Mouse (Mus musculus): ENCODE results near the gene Oprd1.

Gene Oprd1

DNA sequence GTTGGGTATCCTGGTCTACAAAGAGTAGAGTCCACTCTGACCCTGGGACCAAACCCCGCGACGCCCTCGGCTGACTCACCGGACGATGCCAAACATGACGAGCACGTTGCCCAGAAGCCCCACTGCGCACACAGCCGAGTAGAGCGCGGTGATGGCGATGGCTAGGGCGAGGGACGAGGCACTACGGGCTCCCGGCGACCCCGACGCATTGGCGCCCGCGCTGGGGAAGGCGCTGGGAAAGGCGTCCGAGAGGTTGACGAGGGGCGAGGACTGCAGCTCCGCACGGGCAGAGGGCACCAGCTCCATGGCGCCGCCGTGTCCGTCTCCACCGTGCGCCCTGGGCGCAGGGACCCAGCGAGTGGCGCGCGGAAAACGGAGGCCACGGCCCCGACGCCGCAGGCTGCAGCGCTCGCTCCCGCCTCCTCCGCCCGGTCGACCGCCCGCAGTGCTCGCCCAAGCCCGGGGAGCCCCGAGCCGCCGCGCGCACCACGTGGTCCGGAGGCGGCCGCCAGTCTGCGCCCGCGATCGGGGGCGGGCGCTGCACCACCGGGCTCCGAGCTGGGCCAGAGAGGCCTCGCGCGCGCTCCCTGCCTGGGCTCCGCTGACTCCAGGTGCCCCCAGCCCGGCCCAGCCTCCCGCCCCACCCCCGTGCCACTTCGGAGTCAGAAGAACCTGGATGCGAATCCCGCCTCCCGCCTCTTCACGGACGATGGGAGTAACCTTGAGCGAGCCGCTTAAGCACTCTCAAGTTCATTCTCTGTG, at the start of gene Oprd1:
Oprd1 (minus strand) TSS at position 407 of the 762 bp plus-strand sequence.
- DNase-seq: no peak

DNA sequence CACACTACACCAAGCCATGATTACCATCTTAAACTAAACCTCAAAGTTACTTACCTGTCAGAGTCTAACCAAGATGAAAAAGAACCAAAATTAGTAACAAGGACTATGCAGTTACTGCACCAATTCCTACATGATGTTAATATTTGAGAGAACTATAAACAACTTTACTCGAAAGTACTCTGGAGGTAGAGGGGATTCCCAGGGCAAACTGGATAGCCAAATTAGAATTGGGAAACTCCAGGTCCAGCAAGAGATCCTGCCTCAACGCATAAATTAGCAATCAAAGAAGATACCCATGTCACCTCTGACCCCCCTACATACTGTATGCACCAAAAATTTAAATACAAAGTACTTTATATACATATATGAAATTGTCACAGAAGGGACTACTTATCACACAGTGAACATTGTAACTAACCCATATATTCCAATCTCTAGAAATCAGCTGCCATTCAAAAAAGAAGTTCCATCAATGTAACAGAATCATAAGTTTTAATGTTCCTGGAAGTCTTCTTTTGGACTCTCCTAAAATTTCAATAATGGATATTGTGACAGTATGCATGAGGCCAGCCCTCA, 43.6 kb upstream of the Oprd1 start:
- DNase-seq: no peak

DNA sequence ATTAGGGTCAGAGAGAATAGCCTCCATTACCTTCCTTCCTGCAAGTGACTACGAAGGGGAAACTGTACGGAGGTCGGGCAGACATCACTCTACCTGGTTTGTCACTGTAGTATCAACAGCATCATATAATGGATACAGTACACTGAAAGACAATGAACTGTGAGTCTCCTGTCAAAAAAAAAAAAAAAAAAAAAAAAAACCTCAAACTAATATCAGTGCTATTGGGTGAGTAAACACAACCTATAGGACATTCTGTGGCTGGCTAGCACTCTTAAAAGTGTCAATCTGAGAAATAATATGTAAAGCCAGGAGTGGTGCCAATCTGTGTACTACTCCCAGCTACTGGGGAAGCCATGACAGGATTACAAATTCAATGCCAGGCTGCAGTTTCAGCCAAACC, 38.9 kb upstream of the Oprd1 start:
- no peak for DNase-seq

- DNase-seq: no peak
These were observed 37.7 kb upstream of the Oprd1 start for GRCm38 (mm10) chr4:132181721-132182658.

GRCm38 (mm10) chr4:132180710-132181109, 36.4 kb upstream of the Oprd1 start:
- DNase-seq: peak; percentile 48 to 65

GRCm38 (mm10) chr4:132178630-132179059, 34.4 kb upstream of the Oprd1 start:
- peak; percentile 50 to 74 for DNase-seq

- no peak for DNase-seq
These were observed 32.2 kb upstream of the Oprd1 start for GRCm38 (mm10) chr4:132176474-132176873.

GRCm38 (mm10) chr4:132170891-132171290, 26.6 kb upstream of the Oprd1 start:
- no peak for DNase-seq

DNA sequence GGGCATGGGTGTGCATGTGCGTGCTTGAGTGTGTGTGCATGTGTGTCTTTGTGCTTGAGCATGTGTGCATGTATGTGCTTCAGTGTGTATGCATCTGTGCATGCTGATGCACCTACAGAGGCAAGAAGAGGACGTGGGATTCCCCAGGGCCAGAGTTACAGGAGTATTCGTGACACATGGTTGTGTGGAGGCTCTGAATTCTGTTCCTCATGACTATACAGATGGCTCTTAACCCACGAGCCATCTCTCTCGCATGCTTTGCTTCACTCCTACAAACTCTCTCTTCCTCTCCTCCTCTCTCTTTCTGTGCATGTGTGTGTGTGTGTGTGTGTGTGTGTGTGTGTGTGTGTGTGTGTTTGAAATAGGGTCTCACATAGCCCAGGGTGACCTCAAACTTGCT, 25.5 kb upstream of the Oprd1 start:
- DNase-seq: no peak

DNA sequence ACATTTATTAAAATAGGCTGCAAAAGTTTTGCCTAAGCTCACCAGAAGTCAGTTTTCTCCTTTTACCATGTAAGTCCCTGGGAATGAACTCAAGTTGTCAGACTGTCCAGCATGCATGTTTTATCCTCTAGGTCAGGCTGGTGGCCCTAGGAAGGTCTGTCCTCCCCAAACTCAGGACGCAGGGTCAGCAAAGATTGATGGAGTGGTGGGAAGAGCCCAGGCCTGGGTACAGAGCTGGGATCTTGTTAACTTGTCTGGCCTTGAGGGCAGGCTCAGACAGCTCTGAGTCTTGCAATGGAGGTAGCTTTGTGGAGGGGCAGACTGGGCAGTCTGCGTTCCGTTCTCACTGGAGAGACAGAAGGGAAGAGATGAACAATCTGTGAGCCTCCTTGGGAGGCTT, 25.0 kb upstream of the Oprd1 start:
- DNase-seq: no peak

DNA sequence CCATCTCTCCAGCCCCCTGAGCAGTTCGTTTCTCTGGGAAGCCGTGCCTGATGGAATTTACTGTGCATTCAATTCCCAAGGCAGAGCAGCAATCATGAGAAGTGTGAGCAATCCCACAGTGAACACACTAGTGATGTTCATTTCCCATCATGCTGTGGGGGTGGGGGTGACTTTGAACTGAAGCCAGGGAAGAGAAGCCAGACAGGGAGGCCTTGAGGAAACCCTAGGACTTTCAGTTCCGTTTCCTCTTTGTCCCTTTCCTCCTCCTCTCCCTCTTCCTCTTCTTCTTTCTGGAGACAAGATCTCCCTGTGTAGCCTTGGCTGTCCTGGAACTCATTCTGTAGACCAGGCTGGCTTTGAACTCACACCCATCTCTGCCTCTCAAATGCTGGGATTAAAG, 23.1 kb upstream of the Oprd1 start:
- DNase-seq: no peak

DNA sequence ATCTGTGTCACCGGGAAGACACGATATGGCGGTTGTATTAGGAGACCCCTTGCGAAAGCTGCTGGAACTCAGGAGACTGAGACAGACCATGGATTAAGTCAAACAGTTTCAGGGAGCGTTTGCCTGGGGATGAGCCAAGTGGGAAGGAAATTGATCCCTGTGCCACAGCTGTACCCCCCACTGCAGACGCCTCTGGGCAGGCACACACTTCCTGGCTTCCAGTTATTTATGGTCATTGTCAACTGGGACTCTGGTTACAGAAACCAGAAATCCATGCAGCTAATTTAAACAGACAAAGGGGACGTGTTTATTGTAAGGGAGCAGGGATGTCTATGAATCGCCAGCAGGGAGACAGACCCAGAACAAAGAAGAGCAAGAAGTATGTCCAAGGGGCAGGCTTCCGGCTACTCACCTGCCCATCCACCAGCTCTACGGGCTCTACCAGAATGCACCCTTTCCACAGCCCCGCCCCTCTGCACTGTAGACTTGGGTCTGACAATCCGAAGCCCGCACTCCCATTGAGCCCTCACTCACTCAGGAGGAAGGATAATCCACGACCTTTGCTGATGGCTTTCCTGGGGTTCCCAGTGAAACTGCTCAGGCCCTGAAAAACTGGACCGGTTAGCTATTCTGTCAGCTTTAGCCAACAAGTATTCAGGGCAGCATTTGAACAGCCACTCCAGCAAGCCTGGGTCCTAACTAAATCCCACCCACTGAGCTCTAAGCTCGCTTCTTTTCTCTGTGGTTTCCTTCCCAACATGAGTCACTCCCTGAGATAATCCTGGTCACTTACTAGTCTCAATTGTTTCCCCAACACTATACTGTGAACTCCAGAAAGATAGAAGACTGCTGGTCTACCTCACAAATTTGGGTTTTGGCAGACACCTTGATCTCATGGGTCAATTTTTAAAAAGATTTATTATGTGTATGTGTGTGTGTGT, 22.3 kb upstream of the Oprd1 start:
- DNase-seq: no peak

DNA sequence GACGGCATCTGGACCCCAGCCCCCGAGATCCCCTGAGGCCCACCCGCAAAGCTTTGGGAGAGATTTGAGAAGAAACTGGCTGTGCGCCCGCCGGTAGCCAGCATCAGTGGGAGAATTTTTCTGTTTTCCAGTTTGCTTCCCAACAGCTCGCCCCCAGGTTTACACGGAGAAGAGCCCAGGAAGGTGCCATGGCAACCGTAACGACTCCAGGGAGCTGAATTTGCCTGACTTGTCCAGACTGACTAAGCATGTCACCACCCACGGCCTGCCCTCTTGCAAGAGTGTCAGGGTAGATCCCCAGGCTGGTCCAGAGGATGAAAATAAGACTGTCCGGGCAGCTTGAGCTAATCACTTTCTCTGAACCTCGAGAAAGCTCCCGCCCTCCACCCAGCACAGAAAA, 21.4 kb upstream of the Oprd1 start:
- no peak for DNase-seq

GRCm38 (mm10) chr4:132156941-132157622, 12.8 kb upstream of the Oprd1 start:
- DNase-seq: no peak

GRCm38 (mm10) chr4:132154877-132155670, 10.8 kb upstream of the Oprd1 start:
- DNase-seq: no peak

DNA sequence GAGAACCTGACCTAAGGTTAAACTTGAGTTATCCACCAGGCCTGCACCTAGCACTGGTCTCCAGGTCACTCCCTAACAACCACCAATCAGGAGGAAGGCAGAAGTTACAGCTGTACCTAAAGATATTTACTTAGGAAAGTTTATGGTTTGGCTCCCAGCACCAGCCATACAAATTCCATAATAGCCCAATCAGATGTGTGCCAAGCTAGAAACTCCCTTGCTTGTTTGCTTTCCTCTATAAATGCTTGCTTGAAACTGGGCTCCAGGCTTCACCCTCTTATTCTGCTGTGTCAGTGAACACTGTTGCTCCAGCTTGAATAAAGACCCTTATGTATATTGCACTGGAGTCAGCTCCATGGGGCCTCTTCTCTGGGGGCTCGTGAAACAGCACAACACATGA, 7.4 kb upstream of the Oprd1 start:
- no peak for DNase-seq

GRCm38 (mm10) chr4:132146201-132146600, 1.9 kb upstream of the Oprd1 start:
- no peak for DNase-seq

DNA sequence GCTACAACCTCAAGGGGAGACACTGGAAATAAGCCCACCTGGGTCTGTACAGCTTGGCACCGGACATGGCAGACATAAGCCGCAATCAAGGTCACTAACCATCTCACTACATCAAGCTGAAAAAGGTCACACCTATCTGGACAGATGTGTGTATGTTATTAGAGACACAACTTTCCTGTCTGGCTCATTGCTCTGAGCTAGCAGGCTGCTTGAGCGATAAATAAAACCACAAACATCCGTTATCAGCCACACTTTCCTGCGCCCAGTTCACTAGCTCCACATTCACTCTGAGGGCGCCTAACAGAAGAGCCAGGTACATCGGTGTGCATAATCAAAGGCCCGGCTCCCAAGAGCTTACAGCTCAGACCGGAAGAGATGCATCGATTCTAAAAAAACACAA, 806 bp upstream of the Oprd1 start:
- DNase-seq: no peak

DNA sequence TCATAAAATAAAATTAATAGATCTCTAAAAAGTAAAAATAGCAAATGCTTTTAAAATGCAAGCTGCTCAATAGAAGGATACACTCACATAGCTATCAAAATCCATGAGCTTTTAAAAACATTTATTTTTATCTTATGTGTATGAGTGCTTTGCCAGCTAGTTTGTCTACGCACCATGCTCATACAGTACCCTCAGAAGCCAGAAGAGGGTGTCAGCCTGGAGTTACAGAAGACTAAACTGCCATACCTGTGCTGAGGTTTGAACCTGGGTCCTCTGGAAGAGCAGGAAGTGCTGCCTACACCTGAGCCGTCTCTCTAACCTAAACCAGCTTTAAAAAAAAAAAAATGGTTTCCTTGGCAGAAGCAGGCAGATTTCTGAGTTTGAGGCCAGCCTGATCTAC, 5.6 kb downstream of the Oprd1 start:
- no peak for DNase-seq

GRCm38 (mm10) chr4:132137013-132137412, 7.3 kb downstream of the Oprd1 start:
- no peak for DNase-seq

GRCm38 (mm10) chr4:132133920-132134319, 10.4 kb downstream of the Oprd1 start:
- DNase-seq: peak in 1 of 2 experiments; percentile 25
